Mouse (Mus musculus) G1E (cell line): ENCODE data around the gene Tsc2.

ENCODE experiments used
- CTCF ChIP-seq: IDR thresholded peaks from 2 replicates; pipeline ENCODE4 v1.5.1; 2012; ENCODE audit warnings: low read depth, low read length, inconsistent platforms, mixed read lengths
- GATA1 ChIP-seq: IDR thresholded peaks from 2 replicates; pipeline ENCODE4 v1.6.1; 2012; ENCODE audit warnings: borderline replicate concordance, low read length, inconsistent platforms, mixed read lengths
- GATA2 ChIP-seq: IDR thresholded peaks from 2 replicates; pipeline ENCODE4 v1.6.1; 2012; ENCODE audit warnings: low read depth, low read length, inconsistent platforms, borderline replicate concordance
- POLR2AphosphoS5 ChIP-seq: IDR thresholded peaks from 2 replicates; pipeline ENCODE4 v1.6.1; 2012; ENCODE audit warnings: low read depth, low read length, inconsistent platforms; ENCODE audit not compliant: insufficient replicate concordance
- TAL1 ChIP-seq: conservative IDR thresholded peaks from 2 replicates; pipeline ENCODE4 v1.6.1; 2012; ENCODE audit warnings: low read depth, low read length, inconsistent platforms, mixed read lengths

- no peak for TF ChIP-seq TAL1
- TF ChIP-seq POLR2AphosphoS5 = no peak
- TF ChIP-seq CTCF = no peak
- TF ChIP-seq GATA1 = no peak
- TF ChIP-seq GATA2 = no peak
Measured at GRCm38 (mm10) chr17:24597989-24598388, 34.4 kb downstream of the Tsc2 start.
